Mouse (Mus musculus) left cerebral cortex, adult 2 months (tissue): ENCODE results near the gene Tmem117. TPM values are rescaled to one million over a fixed set of nuclear protein-coding genes. Genes with fewer than 3 reads are reported as not detected.

ENCODE experiments used
- DNase-seq, 2 experiments: peaks; one replicate each; pipeline ENCODE4 v3.0.0; 2021 to 2022; ENCODE audit warnings: low spot score in 2 of 2, mixed read lengths in 1 of 2; ENCODE audit errors: extremely low spot score in 1 of 2
- H3K27ac ChIP-seq: fragments of 200-600 bp; 2 replicates; pipeline ENCODE4 v1.8.1; 2022
- H3K4me3 ChIP-seq: fragments of 200-600 bp; 2 replicates; pipeline ENCODE4 v1.8.1; 2022
- CTCF ChIP-seq: fragments of 200-600 bp; IDR thresholded peaks from 2 replicates; pipeline ENCODE4 v1.8.1; 2022; ENCODE audit warnings: antibody characterized with exemption, mild to moderate bottlenecking, moderate library complexity
- intact Hi-C: fragments of 180-260 bp; cut with DNase I; formaldehyde crosslinking; loops from one replicate; pipeline ENCODE4 v1.15.1; 2025
- total RNA-seq, 2 experiments: library from RNA; stranded (reverse); gene quantifications; 2 replicates each; pipeline ENCODE4 v1.2.3; 2021

Tmem117 gene
- total RNA-seq, 2 experiments from 2014 or later = 6.1 to 6.5 TPM

DNA sequence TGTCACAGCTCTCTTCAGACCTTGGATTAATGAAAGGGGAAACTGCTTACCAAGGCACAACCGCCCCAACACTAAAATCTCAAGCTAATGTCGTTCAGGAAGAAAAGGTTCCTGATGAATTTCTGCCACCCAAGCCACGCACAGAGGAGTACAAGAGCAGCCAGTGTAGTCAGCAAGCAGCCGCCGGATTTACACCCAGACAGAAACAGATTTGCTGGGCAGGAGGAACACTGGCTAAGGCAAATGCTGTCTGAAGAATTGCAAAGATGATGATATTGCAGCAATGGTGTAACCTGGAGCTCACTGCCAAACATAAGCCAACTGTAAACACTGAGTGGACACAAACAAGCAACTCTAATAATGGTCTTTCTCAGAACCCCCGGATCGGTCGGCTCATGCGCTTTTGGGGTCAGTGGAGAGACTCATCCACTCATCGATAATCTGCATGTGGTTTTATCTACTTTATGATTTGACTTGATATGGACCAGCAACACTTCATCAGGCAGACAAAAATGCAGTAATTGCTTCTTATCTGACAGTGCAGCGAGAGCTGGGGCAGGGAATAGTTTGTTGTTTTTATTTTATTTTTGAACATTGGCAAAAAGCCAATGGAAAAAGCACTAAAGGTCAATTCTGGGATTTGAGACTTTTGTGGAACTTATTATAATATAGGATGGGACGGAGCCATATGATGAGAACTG is 509.8 kb downstream of the Tmem117 start:
- Histone ChIP-seq H3K4me3 (no peak overlapping the region), H3K27ac (no peak overlapping the region)
- intact Hi-C loops = loop anchor here (5.0 kb wide), 1 partner anchor 53 kb away; no protein-coding TSS in a partner anchor
- no peak for TF ChIP-seq CTCF
- DNase-seq = no peak

DNA sequence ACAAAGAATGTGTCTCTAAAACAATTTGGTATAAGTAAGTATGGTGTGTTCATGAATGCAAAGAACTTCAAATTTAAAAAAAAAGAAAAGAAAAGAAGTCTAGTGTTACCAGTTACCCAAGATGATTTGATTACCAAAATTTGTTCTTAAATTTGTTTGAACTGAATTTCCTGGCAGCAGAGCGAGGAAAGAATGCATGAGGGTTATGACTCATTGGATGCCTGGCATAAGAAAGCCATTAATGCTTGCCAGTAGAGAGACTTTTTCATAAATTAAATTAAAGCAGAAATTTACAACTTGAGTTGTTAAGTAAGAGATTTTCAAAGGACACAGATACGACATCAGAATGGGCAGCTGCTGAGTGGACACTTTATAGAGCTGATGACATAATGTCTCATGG is 515.1 kb downstream of the Tmem117 start:
- DNase-seq = no peak
- intact Hi-C loops = no loop called here
- H3K27ac ChIP-seq = no peak overlapping the region
- no peak overlapping the region for H3K4me3 ChIP-seq
- TF ChIP-seq CTCF = no peak

DNA sequence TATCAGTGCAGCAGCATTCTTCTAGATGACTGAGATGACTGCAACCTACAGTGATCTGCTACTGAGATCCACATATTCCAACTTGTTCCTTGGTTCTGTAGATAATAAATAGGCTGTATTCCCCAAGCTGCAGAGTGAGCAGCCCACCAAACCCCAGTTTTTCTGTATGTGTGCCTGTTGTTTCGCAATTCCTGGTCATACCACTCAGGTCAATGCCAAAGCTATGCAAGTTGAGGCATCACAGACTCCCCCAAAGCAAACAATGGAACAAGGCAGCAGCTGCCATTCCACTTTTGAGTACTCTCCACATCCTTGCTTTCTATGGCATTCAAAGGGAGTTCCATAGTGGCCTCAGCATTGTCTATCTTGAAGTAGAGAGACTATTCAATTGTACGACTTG is 516.1 kb downstream of the Tmem117 start:
- intact Hi-C loops = no loop called here
- no peak for DNase-seq
- no peak overlapping the region for H3K27ac ChIP-seq
- H3K4me3 ChIP-seq = no peak overlapping the region
- TF ChIP-seq CTCF = no peak

Other genes with a start within 250 kb of the Tmem117 start
- 1 to 10 TPM; 7.4 to 8.4 TPM for gene Adamts20, start 163.8 kb upstream of the Tmem117 start, total RNA-seq
- gene Pus7l, start 85.7 kb upstream of the Tmem117 start, total RNA-seq = 1 to 10 TPM; 3.0 to 3.1 TPM
- gene Irak4, start 85.6 kb upstream of the Tmem117 start, total RNA-seq = 1 to 10 TPM; 1.5 to 1.6 TPM
- gene Twf1, start 39.3 kb upstream of the Tmem117 start, total RNA-seq = 10 to 100 TPM; 39.2 to 46.4 TPM